Comparison of ENCODE assay signal across 20 mouse cellular contexts in genomic region chr12:88726755-88727154, GRCm38 (mm10). TPM values are rescaled to one million over a fixed set of nuclear protein-coding genes. Genes with fewer than 3 reads are reported as not detected.
DNase-seq lines count a peak whose midpoint lies in the region; ATAC-seq and TF ChIP-seq lines count a peak whose summit lies in the region.
"Had no signal": no experiment of that assay in that cellular context is flagged by ENCODE, and none has a peak within 500 bp of the region (broad histone marks: within the 10 kb centered on the region; RNA-seq: fewer than 3 reads in every experiment).

No protein-coding gene starts in this region.

- H3K36me3 ChIP-seq in embryonic facial prominence, embryonic 11.5 days (replicated peaks; ENCODE audit: control insufficient read depth, insufficient read depth, low read depth, low read length) = no peaks in the 10 kb centered on the region
- H3K36me3 ChIP-seq in embryonic facial prominence, embryonic 10.5 days (replicated peaks) = no peaks in the 10 kb centered on the region
- no peaks in the 10 kb centered on the region for H3K36me3 ChIP-seq in hindbrain, embryonic 12.5 days
- no peaks in the 10 kb centered on the region for H3K36me3 ChIP-seq in midbrain, postnatal 0 days (ENCODE audit: insufficient read depth, low read length)
- H3K36me3 ChIP-seq: embryonic facial prominence, embryonic 15.5 days; heart, embryonic 12.5 days had no signal

- no peak for DNase-seq in embryonic facial prominence, embryonic 11.5 days (ENCODE audit: low spot score)
- DNase-seq in embryonic facial prominence, embryonic 10.5 days (ENCODE audit: low spot score) = no peak
- DNase-seq in brain, adult 2 months (ENCODE audit: low read depth, low spot score) = peak; percentile 42
- DNase-seq in midbrain, postnatal 0 days (ENCODE audit: low spot score) = peak; percentile 26
- DNase-seq in right cerebral cortex, postnatal 14 days = no peak
- DNase-seq in frontal cortex, adult 2 months (ENCODE audit: extremely low spot score in 1 of 2, low spot score in 1 of 2) = no peak
- no peak for DNase-seq in adrenal gland, adult (ENCODE audit: inconsistent age in 2 of 2, low spot score in 1 of 2)
- DNase-seq: adrenal gland, postnatal 10 days; gastrocnemius, postnatal 25 days; heart, postnatal 36 days; kidney, postnatal 14 days; layer of hippocampus, adult 9-11 months; lung, adult 2 months; spleen, adult 18-20 months; thymus, postnatal 4 days had no signal

- no peak overlapping the region for H3K4me3 ChIP-seq in embryonic facial prominence, embryonic 11.5 days (ENCODE audit: low read depth, low read length)
- no peak overlapping the region for H3K4me3 ChIP-seq in embryonic facial prominence, embryonic 10.5 days
- H3K4me3 ChIP-seq in hindbrain, embryonic 12.5 days = peak overlapping the region; percentile 43
- peak overlapping the region; percentile 52 for H3K4me3 ChIP-seq in midbrain, postnatal 0 days (ENCODE audit: low read depth, low read length)
- H3K4me3 ChIP-seq: embryonic facial prominence, embryonic 15.5 days; heart, embryonic 12.5 days had no signal

- no peak overlapping the region for H3K27ac ChIP-seq in embryonic facial prominence, embryonic 11.5 days (replicated peaks; ENCODE audit: low read depth, low read length)
- no peak overlapping the region for H3K27ac ChIP-seq in embryonic facial prominence, embryonic 10.5 days (replicated peaks)
- peak overlapping the region; percentile 74 for H3K27ac ChIP-seq in hindbrain, embryonic 12.5 days
- peak overlapping the region; percentile 80 for H3K27ac ChIP-seq in midbrain, postnatal 0 days (ENCODE audit: low read depth, low read length)
- H3K27ac ChIP-seq: embryonic facial prominence, embryonic 15.5 days; macrophage had no signal

- WGBS in embryonic facial prominence, embryonic 11.5 days = 72% methylated on average over 6 of the region's 6 CpGs
- WGBS in embryonic facial prominence, embryonic 10.5 days = 77% methylated on average over 6 of the region's 6 CpGs
- WGBS in hindbrain, embryonic 12.5 days = 80% methylated on average over 6 of the region's 6 CpGs
- WGBS in midbrain, postnatal 0 days = 53% methylated on average over 6 of the region's 6 CpGs

- H3K4me2 ChIP-seq in embryonic facial prominence, embryonic 11.5 days (ENCODE audit: low read depth, low read length) = no peak overlapping the region
- H3K4me2 ChIP-seq in hindbrain, embryonic 12.5 days (replicated peaks) = peak overlapping the region; percentile 56
- H3K4me2 ChIP-seq in midbrain, postnatal 0 days (ENCODE audit: low read depth, low read length, poor library complexity, severe bottlenecking) = peak overlapping the region; percentile 45
- H3K4me2 ChIP-seq: embryonic facial prominence, embryonic 15.5 days; heart, embryonic 12.5 days had no signal

- no peak for TF ChIP-seq CTCF in midbrain, postnatal 0 days (IDR thresholded peaks at IDR 0.05)

- 0 out of 2 replicates have a peak, but pooled peaks have one; percentile 37 for ATAC-seq in embryonic facial prominence, embryonic 11.5 days (replicated peaks; ENCODE audit: insufficient number of reproducible peaks, low FRiP score, low TSS enrichment, low read depth)
- ATAC-seq in hindbrain, embryonic 12.5 days (ENCODE audit: low FRiP score) = peak; percentile 59; the same call in 1 of the 2 replicates
- ATAC-seq in midbrain, postnatal 0 days (ENCODE audit: low FRiP score) = peak; percentile 44; the same call in 1 of the 2 replicates
- ATAC-seq: intestine, postnatal 0 days had no signal

- no peak overlapping the region for H3K9ac ChIP-seq in embryonic facial prominence, embryonic 11.5 days (replicated peaks; ENCODE audit: low read length)
- H3K9ac ChIP-seq in hindbrain, embryonic 12.5 days = peak overlapping the region; percentile 45; the same call in 1 of the 2 replicates
- peak overlapping the region; percentile 55; the same call in 1 of the 2 replicates for H3K9ac ChIP-seq in midbrain, postnatal 0 days (replicated peaks; ENCODE audit: low read length, poor library complexity, severe bottlenecking)
- H3K9ac ChIP-seq: embryonic facial prominence, embryonic 15.5 days; heart, embryonic 12.5 days had no signal

- no peaks in the 10 kb centered on the region for H3K4me1 ChIP-seq in embryonic facial prominence, embryonic 11.5 days (ENCODE audit: control insufficient read depth, insufficient read depth, low read length)
- H3K4me1 ChIP-seq in embryonic facial prominence, embryonic 10.5 days = peaks cover 9% of the 10 kb centered on the region; the same call in 1 of the 2 replicates
- peaks cover 6% of the 10 kb centered on the region for H3K4me1 ChIP-seq in hindbrain, embryonic 12.5 days
- no peaks in the 10 kb centered on the region; the same call in 1 of the 2 replicates for H3K4me1 ChIP-seq in midbrain, postnatal 0 days (ENCODE audit: insufficient read depth, low read length)

- H3K27me3 ChIP-seq in embryonic facial prominence, embryonic 11.5 days (ENCODE audit: control insufficient read depth, insufficient read depth, low read length) = no peaks in the 10 kb centered on the region
- peaks cover 7% of the 10 kb centered on the region for H3K27me3 ChIP-seq in embryonic facial prominence, embryonic 10.5 days (replicated peaks; ENCODE audit: low read depth, poor library complexity, severe bottlenecking)
- no peaks in the 10 kb centered on the region for H3K27me3 ChIP-seq in hindbrain, embryonic 12.5 days
- H3K27me3 ChIP-seq in midbrain, postnatal 0 days (ENCODE audit: insufficient read depth, low read length) = no peaks in the 10 kb centered on the region
- H3K27me3 ChIP-seq: embryonic facial prominence, embryonic 15.5 days; heart, embryonic 12.5 days had no signal

- no peaks in the 10 kb centered on the region for H3K9me3 ChIP-seq in embryonic facial prominence, embryonic 11.5 days (replicated peaks; ENCODE audit: control insufficient read depth, low read length)
- H3K9me3 ChIP-seq in embryonic facial prominence, embryonic 10.5 days = no peaks in the 10 kb centered on the region
- no peaks in the 10 kb centered on the region for H3K9me3 ChIP-seq in hindbrain, embryonic 12.5 days (replicated peaks)
- no peaks in the 10 kb centered on the region for H3K9me3 ChIP-seq in midbrain, postnatal 0 days (ENCODE audit: low read length)
- H3K9me3 ChIP-seq: embryonic facial prominence, embryonic 15.5 days; heart, embryonic 12.5 days had no signal

RNA-seq across cellular contexts. Expression of gene Nrxn3, which starts 4.1 kb away (rescaled TPM):
- polyA plus RNA-seq in embryonic facial prominence, embryonic 11.5 days (2014; fragmentation: Nextera tagmentation; extraction: Ambion mirVana) = 3.5 and 4.6 TPM in 2 replicates
- 3.5 and 4.4 TPM in 2 replicates for polyA plus RNA-seq in embryonic facial prominence, embryonic 10.5 days (2016; fragmentation: Nextera tagmentation; extraction: Ambion mirVana)
- 53.1 and 57.7 TPM in 2 replicates for polyA plus RNA-seq in hindbrain, embryonic 12.5 days (2016; fragmentation: Nextera tagmentation; extraction: Ambion mirVana)
- 88.2 and 102 TPM in 2 replicates for total RNA-seq in midbrain, postnatal 0 days (2014; rRNA removed)
- 76.8 and 80.8 TPM in 2 replicates for polyA plus RNA-seq in midbrain, postnatal 0 days (2015; fragmentation: Nextera tagmentation; extraction: Ambion mirVana)
- 104 and 109 TPM in 2 replicates for polyA plus RNA-seq in frontal cortex, adult 2 months (2012; rRNA removed)
- polyA plus RNA-seq: macrophage had no signal

Comparison
In these comparisons a context has a peak if more than half of its experiments do, and no peak if none do; other contexts are left out.
1. DNase-seq: peak in brain, adult 2 months (single experiment) and midbrain, postnatal 0 days (single experiment); none in embryonic facial prominence, embryonic 11.5 days (single experiment), embryonic facial prominence, embryonic 10.5 days (single experiment), right cerebral cortex, postnatal 14 days (single experiment), frontal cortex, adult 2 months (0 of 2) and adrenal gland, adult (0 of 2).
2. H3K27ac ChIP-seq: peak in hindbrain, embryonic 12.5 days (single experiment) and midbrain, postnatal 0 days (single experiment); none in embryonic facial prominence, embryonic 11.5 days (single experiment) and embryonic facial prominence, embryonic 10.5 days (single experiment).
3. H3K4me3 ChIP-seq: peak in hindbrain, embryonic 12.5 days (single experiment) and midbrain, postnatal 0 days (single experiment); none in embryonic facial prominence, embryonic 11.5 days (single experiment) and embryonic facial prominence, embryonic 10.5 days (single experiment).
4. Peak in every context shown above with its lines, with median percentiles within 50 percentile points of each other: ATAC-seq.